Mouse (Mus musculus) CH12.LX (cell line): Measurements from ENCODE around the gene Slc35b3.

Source experiments
- CTCF ChIP-seq, 2 experiments: IDR thresholded peaks in 1 of 2; conservative IDR thresholded peaks in 1 of 2; 2 replicates each; pipeline ENCODE4 v1.5.1; 2011 to 2012; ENCODE audit warnings: low read depth in 2 of 2, low read length in 2 of 2, improper control_type of control experiment in 1 of 2, inconsistent platforms in 1 of 2, mild to moderate bottlenecking in 1 of 2, moderate library complexity in 1 of 2
- ELF1 ChIP-seq: IDR thresholded peaks from 2 replicates; pipeline ENCODE4 v1.6.1; 2014; ENCODE audit warnings: low read depth, mild to moderate bottlenecking, inconsistent platforms, low read length, improper control_type of control experiment
- EP300 ChIP-seq: IDR thresholded peaks from 2 replicates; pipeline ENCODE4 v1.6.1; 2011; ENCODE audit warnings: low read length, improper control_type of control experiment
- ETS1 ChIP-seq: conservative IDR thresholded peaks from 2 replicates; pipeline ENCODE4 v1.6.1; 2012; ENCODE audit warnings: low read depth, mild to moderate bottlenecking, inconsistent platforms, low read length, improper control_type of control experiment, moderate library complexity
- GABPA ChIP-seq: IDR thresholded peaks from 2 replicates; pipeline ENCODE4 v1.6.1; 2012; ENCODE audit warnings: low read depth, low read length, improper control_type of control experiment, inconsistent platforms; ENCODE audit not compliant: insufficient replicate concordance
- POLR2A ChIP-seq: IDR thresholded peaks from 2 replicates; pipeline ENCODE4 v1.6.1; 2011; ENCODE audit warnings: low read depth, mild to moderate bottlenecking, improper control_type of control experiment, low read length
- SIN3A ChIP-seq: IDR thresholded peaks from 2 replicates; pipeline ENCODE4 v1.6.1; 2012; ENCODE audit warnings: low read length, improper control_type of control experiment, inconsistent platforms
- USF1 ChIP-seq: IDR thresholded peaks from 2 replicates; pipeline ENCODE4 v1.6.1; 2014; ENCODE audit warnings: low read depth, mild to moderate bottlenecking, inconsistent platforms, low read length, improper control_type of control experiment
- ZNF384 ChIP-seq: IDR thresholded peaks from 2 replicates; pipeline ENCODE4 v1.6.1; 2012; ENCODE audit warnings: low read depth, low read length, improper control_type of control experiment, inconsistent platforms

DNA sequence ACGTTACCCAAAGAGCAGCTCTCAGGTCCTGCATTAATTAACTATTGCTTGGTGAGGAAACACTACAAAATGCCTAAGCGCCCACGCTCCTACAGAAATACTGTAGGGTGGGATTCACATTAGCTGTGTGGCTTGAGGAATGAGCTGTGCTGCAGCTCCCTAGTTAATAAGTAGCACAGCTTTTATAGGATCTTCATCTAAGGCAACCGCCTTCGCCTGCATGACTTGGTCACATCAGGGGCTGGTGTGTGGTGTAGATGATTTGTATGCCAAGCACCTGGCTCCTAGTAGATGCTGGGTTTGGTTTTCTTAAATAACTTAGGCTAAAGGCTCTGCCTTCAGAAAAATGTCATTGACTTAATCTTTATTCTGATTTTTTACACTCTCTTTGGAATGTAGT is 15.2 kb upstream of the Slc35b3 start:
- no peak for TF ChIP-seq ZNF384
- no peak for TF ChIP-seq ETS1
- no peak for TF ChIP-seq CTCF (conservative IDR thresholded peaks at IDR 0.05 in 1 of 2, IDR thresholded peaks at IDR 0.05 in 1 of 2; ENCODE audit: low read depth in 2 of 2, low read length in 2 of 2)
- TF ChIP-seq GABPA: no peak
- TF ChIP-seq SIN3A: no peak
- no peak for TF ChIP-seq USF1
- no peak for TF ChIP-seq POLR2A
- TF ChIP-seq EP300: no peak
- no peak for TF ChIP-seq ELF1
